Mouse (Mus musculus): Measurements from ENCODE around the gene Rpl34.
A peak's percentile ranks its signal among the peaks of the same experiment; 100 is the strongest.

The Rpl34 gene

GRCm38 (mm10) chr3:130725718-130726117 is 4.5 kb downstream of the Rpl34 start:
- TF ChIP-seq GATA4 (IDR thresholded peaks at IDR 0.05; ENCODE audit: insufficient replicate concordance, low read length) = no peak

DNA sequence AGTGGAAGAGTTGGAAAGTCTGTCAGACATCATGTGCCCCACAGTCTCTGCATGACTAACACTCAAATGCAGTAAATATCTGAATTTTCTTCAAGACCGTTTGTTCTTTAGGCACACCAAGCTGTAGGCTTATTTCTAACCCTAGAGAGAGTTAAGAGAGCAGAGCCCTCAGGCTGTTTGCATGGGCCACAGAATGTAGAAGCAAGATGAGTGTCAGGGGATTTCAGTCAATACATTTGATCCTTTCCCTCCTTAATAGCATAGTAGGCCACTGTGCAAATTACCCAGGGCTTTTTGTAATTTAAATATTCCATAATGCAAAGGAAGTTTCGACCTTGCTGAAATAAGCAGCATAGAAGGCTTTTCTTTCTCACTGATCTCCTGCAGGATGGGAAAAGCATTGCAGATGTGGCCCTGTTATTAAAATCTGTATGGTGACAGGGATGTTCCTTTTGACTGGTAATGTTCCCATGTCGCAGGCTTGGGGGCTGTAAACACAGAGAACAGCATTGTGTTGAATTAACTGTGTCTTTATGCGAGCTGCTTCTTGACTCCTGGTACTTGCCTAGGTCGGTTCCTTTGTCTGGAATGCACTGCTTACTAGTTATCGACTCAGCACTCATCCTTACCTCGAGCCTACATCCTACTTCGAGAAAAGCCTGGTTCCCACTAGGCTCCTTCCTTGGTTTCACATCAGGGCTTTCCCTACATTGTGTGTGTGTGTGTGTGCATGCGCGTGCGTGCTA is 7.3 kb downstream of the Rpl34 start:
- no peak for TF ChIP-seq GATA4 (IDR thresholded peaks at IDR 0.05; ENCODE audit: insufficient replicate concordance, low read length)

GRCm38 (mm10) chr3:130720225-130720624 is 10.0 kb downstream of the Rpl34 start:
- no peak for TF ChIP-seq GATA4 (IDR thresholded peaks at IDR 0.05; ENCODE audit: insufficient replicate concordance, low read length)

- no peak for TF ChIP-seq GATA4 (IDR thresholded peaks at IDR 0.05; ENCODE audit: insufficient replicate concordance, low read length)
Observed at GRCm38 (mm10) chr3:130718871-130719270, 11.3 kb downstream of the Rpl34 start.

GRCm38 (mm10) chr3:130716555-130716954 is 13.6 kb downstream of the Rpl34 start:
- TF ChIP-seq GATA4 (IDR thresholded peaks at IDR 0.05; ENCODE audit: insufficient replicate concordance, low read length) = no peak

DNA sequence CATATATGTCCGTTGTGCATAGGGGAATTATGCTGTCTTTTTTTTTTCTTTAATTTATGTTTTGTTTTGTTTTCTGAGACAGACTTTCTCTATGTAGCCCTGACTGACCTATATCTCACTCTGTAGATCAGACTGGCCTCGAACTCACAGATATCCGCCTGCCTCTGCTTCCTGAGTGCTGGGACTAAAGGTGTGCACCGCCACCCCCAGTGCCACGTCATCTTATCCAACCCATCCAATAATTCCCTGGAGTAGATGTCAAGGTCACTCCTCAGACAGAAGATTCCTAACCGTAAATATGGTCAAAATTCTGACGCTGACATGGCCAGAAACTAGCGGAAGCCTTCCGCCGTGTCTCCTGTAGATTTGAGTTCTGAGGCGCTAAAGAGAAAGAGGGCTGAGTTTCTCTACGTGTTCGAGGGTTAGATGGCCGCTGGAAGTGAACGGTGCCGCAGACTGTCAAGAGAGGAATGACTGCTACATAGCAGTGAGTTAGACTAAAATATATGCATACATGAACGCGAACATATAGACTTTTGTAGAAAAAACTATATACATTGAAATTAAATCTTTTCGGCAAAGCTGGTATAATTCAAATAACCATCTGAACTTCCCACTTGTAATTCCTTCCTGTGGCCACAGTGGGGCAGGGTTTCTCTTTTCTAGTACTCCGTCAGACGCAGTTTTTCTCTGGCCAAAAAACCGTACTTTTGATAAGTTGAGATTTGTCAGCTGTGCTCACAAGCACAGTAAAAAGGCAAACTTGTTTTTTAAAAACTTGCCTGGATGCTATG is 15.2 kb downstream of the Rpl34 start:
- TF ChIP-seq GATA4 (IDR thresholded peaks at IDR 0.05; ENCODE audit: insufficient replicate concordance, low read length) = no peak

DNA sequence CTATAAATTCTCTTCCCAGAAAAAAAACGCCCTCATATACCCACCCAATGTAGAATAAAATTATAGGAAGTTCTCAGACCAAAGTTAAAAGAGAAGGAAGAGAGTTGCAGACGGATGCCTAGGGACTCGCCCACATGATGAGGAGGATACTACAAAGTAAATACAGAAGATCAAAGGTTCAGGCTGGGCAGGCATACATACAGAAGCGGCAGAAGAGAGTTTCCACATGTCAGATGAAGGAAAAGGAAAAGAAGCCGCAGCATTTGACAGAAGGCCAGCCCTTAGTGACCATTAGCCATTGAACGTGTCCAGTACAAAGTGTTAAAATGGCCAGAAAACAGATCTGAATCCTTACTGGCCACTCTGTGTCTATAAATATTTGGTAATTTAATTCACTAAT is 17.3 kb downstream of the Rpl34 start:
- no peak for TF ChIP-seq GATA4 (IDR thresholded peaks at IDR 0.05; ENCODE audit: insufficient replicate concordance, low read length)

GRCm38 (mm10) chr3:130710103-130710502 is 20.1 kb downstream of the Rpl34 start:
- TF ChIP-seq GATA4 (IDR thresholded peaks at IDR 0.05; ENCODE audit: insufficient replicate concordance, low read length) = no peak

GRCm38 (mm10) chr3:130708967-130709924 is 21.0 kb downstream of the Rpl34 start, which contains the start of gene Ostc:
Ostc (minus strand) TSS chr3:130709444.
- TF ChIP-seq GATA4 (IDR thresholded peaks at IDR 0.05; ENCODE audit: insufficient replicate concordance, low read length) = peak; percentile 17; the same call in 1 of the 2 replicates

DNA sequence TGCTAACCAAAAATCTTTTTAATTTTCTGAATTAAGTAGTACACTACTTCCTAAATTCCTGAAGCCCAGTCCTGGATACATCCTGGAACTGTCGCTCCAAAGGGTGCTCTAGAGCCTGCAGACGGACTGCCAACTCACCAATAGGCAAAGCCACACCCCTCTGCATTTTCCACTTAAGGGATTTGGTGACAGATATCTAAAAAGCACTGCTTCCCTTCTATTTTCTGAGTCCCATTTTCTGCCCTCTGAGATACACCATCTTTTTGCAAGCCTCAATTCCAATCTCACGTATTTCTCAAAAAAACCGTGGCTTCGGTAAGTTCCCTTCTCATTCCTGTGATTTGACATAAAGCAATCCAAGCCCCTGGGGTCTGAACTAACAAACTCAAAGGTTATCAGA is 21.7 kb downstream of the Rpl34 start:
- no peak for TF ChIP-seq GATA4 (IDR thresholded peaks at IDR 0.05; ENCODE audit: insufficient replicate concordance, low read length)

GRCm38 (mm10) chr3:130702289-130702688 is 27.9 kb downstream of the Rpl34 start:
- no peak for TF ChIP-seq GATA4 (IDR thresholded peaks at IDR 0.05; ENCODE audit: insufficient replicate concordance, low read length)

- TF ChIP-seq GATA4 (IDR thresholded peaks at IDR 0.05; ENCODE audit: insufficient replicate concordance, low read length) = no peak
Observed at GRCm38 (mm10) chr3:130697622-130698021, 32.6 kb downstream of the Rpl34 start.

DNA sequence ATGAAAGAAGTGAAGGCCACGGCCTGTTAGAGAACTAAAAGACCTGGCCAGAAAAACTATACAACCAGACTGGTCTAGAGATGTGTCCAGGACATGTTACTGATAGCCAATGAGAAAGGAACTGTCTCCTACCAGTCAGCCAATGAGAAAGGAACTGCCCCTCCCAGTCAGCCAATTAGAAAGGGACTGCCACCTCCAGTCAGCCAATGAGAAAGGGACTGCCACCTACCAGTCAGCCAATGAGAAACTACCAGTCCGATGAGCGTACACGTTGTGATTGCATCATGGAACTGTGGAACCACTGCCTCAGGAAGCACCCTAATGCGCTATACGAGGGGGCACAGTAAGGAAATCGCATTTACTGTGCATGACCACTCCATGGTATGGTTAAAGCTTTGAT is 35.5 kb downstream of the Rpl34 start:
- no peak for TF ChIP-seq GATA4 (IDR thresholded peaks at IDR 0.05; ENCODE audit: insufficient replicate concordance, low read length)

- no peak for TF ChIP-seq GATA4 (IDR thresholded peaks at IDR 0.05; ENCODE audit: insufficient replicate concordance, low read length)
Observed at GRCm38 (mm10) chr3:130694041-130694593, 36.1 kb downstream of the Rpl34 start.
